Mouse (Mus musculus): ENCODE results near the gene Rom1. TPM values are rescaled to one million over a fixed set of nuclear protein-coding genes. Genes with fewer than 3 reads are reported as not detected.
"Not testable (repeated sequence)": the region's sequence is repeated elsewhere in the genome, so short reads cannot be mapped to it uniquely, and the experiment has no call there.

Rom1 gene
- polyA plus RNA-seq (2015; fragmentation: Nextera tagmentation; extraction: Ambion mirVana) = 4.0 and 4.6 TPM in 2 replicates

- peak within 1 kb of the TSS; percentile 76 for H3K9ac ChIP-seq
- peaks cover 46% of the 10 kb centered on the region for H3K36me3 ChIP-seq
- peaks cover 29% of the 10 kb centered on the region for H3K4me1 ChIP-seq
- H3K4me3 ChIP-seq = peak within 1 kb of the TSS; percentile 84
- peak within 1 kb of the TSS; percentile 74 for H3K4me2 ChIP-seq
- H3K27ac ChIP-seq = peak within 1 kb of the TSS; percentile 88
- no peaks in the 10 kb centered on the region for H3K9me3 ChIP-seq
- no peaks in the 10 kb centered on the region for H3K27me3 ChIP-seq
- under 1% methylated on average over 72 of the region's 74 CpGs for WGBS
- ATAC-seq (ENCODE audit: insufficient number of reproducible peaks, low FRiP score, low TSS enrichment, low read depth) = peak; percentile 75
These were observed at the start of gene Rom1, which contains the start of gene Eml3 for GRCm38 (mm10) chr19:8929224-8930088. TSS of gene Rom1 (minus strand) at chr19:8929356. TSS of gene Eml3 (plus strand) at chr19:8929552.

DNA sequence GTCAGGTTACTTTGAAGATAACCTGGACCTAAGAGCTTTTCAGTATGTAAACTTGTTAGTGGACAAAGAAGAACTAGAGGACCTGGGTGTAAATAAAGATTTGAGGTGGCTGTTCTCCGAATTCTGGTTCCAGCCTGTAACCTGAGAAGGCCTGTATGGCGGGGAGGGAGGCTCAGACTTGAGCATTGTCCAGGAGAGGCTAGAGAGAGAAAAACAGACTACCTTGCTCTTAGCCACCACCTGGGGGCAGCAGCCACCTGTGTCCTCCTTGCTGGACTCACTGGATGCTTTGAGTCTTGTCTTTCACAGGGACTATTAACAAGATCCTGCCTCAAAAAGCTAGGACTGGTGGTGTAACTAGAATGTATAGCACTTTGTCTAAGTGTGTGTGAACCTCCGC, 47.4 kb upstream of the Rom1 start:
- Histone ChIP-seq H3K4me1 (peaks cover 15% of the 10 kb centered on the region), H3K36me3 (peaks cover 91% of the 10 kb centered on the region), H3K27ac (peak overlapping the region; percentile 62), H3K4me3 (no peak overlapping the region), H3K9ac (no peak overlapping the region), H3K27me3 (no peaks in the 10 kb centered on the region), H3K4me2 (no peak overlapping the region), H3K9me3 (no peaks in the 10 kb centered on the region)
- ATAC-seq (ENCODE audit: insufficient number of reproducible peaks, low FRiP score, low TSS enrichment, low read depth) = no peak
- 29% methylated on average over 3 of the region's 3 CpGs for WGBS

- no peak for ATAC-seq (ENCODE audit: insufficient number of reproducible peaks, low FRiP score, low TSS enrichment, low read depth)
- Histone ChIP-seq H3K4me3 (no peak overlapping the region), H3K4me1 (peaks cover 6% of the 10 kb centered on the region), H3K36me3 (peaks cover 95% of the 10 kb centered on the region), H3K9me3 (no peaks in the 10 kb centered on the region), H3K27ac (no peak overlapping the region), H3K4me2 (no peak overlapping the region), H3K27me3 (no peaks in the 10 kb centered on the region), H3K9ac (no peak overlapping the region)
- 95% methylated on average over 2 of the region's 2 CpGs for WGBS
These were observed 46.3 kb upstream of the Rom1 start for GRCm38 (mm10) chr19:8975491-8975890.

DNA sequence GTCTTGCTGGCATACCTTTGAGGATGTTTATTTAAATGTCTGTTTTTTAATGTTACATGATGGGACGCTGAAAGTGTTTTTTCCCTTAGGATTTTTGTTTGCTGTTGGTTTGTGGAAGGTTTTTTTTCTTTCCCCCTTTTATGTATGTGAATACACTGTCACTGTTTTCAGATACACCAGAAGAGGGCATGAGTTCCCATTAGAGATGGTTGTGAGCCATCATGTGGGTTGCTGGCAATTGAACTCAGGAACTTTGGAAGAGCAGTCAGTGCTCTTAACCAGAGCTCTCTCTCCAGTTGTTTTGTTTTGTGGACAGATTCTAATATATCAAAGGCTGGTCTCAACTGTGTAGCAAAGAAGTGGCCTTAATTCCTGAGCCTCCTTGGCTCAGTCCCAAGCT, 45.5 kb upstream of the Rom1 start:
- peaks cover 5% of the 10 kb centered on the region for H3K4me1 ChIP-seq
- H3K36me3 ChIP-seq = peaks cover 97% of the 10 kb centered on the region
- WGBS = 82% methylated on average over 1 of the region's 1 CpGs

DNA sequence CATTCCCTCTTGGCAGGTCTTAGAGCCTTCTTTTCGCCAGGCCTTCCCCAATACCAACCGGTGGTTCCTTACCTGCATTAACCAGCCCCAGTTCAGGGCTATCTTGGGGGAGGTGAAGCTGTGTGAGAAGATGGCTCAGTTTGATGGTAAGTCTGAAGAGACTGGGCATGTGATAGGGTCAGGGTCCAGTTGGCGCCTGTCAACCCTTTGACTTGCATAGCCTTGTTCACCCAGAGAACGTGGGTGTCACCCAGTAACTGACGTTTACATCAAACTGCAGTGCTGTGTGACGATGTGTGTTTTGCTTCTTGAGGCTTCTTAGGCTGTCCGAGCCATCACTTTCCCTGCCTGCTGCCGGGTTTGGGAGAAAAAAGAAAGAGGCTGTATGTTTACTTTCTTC, 43.3 kb upstream of the Rom1 start:
- H3K4me2 ChIP-seq; H3K9me3 ChIP-seq; H3K9ac ChIP-seq; H3K4me3 ChIP-seq; H3K27me3 ChIP-seq; H3K27ac ChIP-seq; ATAC-seq (ENCODE audit: insufficient number of reproducible peaks, low FRiP score, low TSS enrichment, low read depth): not testable (repeated sequence)
- H3K4me1 ChIP-seq = peaks cover 12% of the 10 kb centered on the region
- 89% methylated on average over 8 of the region's 8 CpGs for WGBS
- H3K36me3 ChIP-seq = peaks cover 87% of the 10 kb centered on the region

More for the DNA sequence above, 45.5 kb upstream of the Rom1 start:
- Histone ChIP-seq H3K9ac (no peak overlapping the region), H3K27me3 (no peaks in the 10 kb centered on the region), H3K4me3 (no peak overlapping the region), H3K27ac (no peak overlapping the region), H3K9me3 (no peaks in the 10 kb centered on the region), H3K4me2 (no peak overlapping the region)
- ATAC-seq (ENCODE audit: insufficient number of reproducible peaks, low FRiP score, low TSS enrichment, low read depth) = no peak

GRCm38 (mm10) chr19:8967893-8968292, 38.7 kb upstream of the Rom1 start:
- Histone ChIP-seq H3K4me2 (peak overlapping the region; percentile 61), H3K27ac (peak overlapping the region; percentile 87), H3K9ac (peak overlapping the region; percentile 92), H3K4me1 (peaks cover 17% of the 10 kb centered on the region), H3K27me3 (no peaks in the 10 kb centered on the region), H3K9me3 (no peaks in the 10 kb centered on the region), H3K4me3 (peak overlapping the region; percentile 75), H3K36me3 (peaks cover 71% of the 10 kb centered on the region)
- no peak for ATAC-seq (ENCODE audit: insufficient number of reproducible peaks, low FRiP score, low TSS enrichment, low read depth)
- 4% methylated on average over 9 of the region's 9 CpGs for WGBS

DNA sequence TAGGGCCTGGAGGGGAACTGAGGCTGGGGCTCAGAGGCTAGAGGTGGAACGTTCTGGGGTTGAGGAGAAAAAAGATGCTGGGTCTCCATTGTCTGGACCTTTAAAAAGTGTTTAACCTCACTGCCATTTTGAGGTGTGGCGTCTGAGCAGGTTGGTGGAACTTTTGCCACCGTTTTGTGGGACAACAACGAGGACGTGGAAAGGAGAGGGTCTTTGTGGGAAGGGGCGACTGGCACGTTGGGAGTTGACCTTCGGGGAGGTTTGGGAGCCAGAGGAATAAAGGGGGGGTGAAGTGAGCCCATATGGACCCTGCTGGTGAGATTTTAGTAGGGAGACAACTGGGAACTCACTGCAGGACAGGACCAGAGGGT, 38.2 kb upstream of the Rom1 start:
- Histone ChIP-seq H3K4me3 (peak overlapping the region; percentile 75), H3K4me1 (peaks cover 17% of the 10 kb centered on the region), H3K27me3 (no peaks in the 10 kb centered on the region), H3K4me2 (peak overlapping the region; percentile 61), H3K9me3 (no peaks in the 10 kb centered on the region), H3K9ac (peak overlapping the region; percentile 92), H3K27ac (peak overlapping the region; percentile 87), H3K36me3 (peaks cover 71% of the 10 kb centered on the region)
- WGBS = 0% methylated on average over 8 of the region's 8 CpGs
- ATAC-seq (ENCODE audit: insufficient number of reproducible peaks, low FRiP score, low TSS enrichment, low read depth) = no peak

DNA sequence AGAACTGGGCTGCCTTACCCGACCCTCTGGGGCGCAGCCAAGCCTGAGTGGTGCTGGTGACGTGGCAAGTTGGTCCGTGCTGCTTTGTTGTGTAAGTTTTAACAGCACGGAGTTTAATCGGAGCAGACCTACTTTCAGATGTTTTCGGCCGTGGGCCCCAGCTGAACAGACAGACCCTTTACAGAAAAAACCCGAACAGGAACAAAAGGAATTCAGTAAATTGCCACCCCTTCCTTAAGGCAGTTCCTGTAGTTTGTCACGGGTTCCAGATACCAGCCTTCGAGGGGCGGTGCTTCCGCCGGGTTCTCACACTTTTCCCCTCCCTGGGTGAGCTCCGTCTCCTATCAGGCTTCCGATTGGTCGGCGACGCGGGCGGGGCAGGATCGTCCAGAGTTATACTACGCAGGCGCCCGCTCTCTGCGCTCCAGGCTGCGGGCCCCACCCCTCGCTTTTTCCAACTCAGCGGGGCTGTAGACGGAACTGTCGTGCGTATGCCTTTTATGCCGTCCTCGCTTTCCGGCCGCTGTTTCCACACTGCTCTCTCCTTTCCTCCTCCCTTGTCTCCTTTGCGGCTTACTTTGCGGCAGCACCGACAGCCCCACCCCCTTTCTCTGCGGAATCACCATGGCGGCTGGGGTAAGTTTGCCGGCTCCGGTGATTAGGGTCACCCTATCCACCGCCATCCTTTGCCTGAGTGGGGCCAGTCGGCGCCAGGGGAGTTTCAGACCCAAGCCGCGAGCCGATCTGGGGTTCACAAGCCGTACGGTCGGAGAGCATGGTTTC, 37.6 kb upstream of the Rom1 start, which contains the start of gene Eef1g:
TSS of gene Eef1g (plus strand) at position 452 of the 783 bp plus-strand sequence.
- peak within 1 kb of the TSS; percentile 75 for H3K4me3 ChIP-seq
- peak within 1 kb of the TSS; percentile 92 for H3K9ac ChIP-seq
- H3K9me3 ChIP-seq = no peaks in the 10 kb centered on the region
- peak within 1 kb of the TSS; percentile 61 for H3K4me2 ChIP-seq
- H3K27me3 ChIP-seq = no peaks in the 10 kb centered on the region
- H3K4me1 ChIP-seq = peaks cover 17% of the 10 kb centered on the region
- peak; percentile 100 for ATAC-seq (ENCODE audit: insufficient number of reproducible peaks, low FRiP score, low TSS enrichment, low read depth)
- under 1% methylated on average over 52 of the region's 52 CpGs for WGBS
- H3K27ac ChIP-seq = peak within 1 kb of the TSS; percentile 96
- peaks cover 71% of the 10 kb centered on the region for H3K36me3 ChIP-seq

- ATAC-seq (ENCODE audit: insufficient number of reproducible peaks, low FRiP score, low TSS enrichment, low read depth) = no peak
- H3K27ac ChIP-seq = peak overlapping the region; percentile 96
- no peaks in the 10 kb centered on the region for H3K27me3 ChIP-seq
- H3K4me3 ChIP-seq = peak overlapping the region; percentile 75
- H3K4me2 ChIP-seq = peak overlapping the region; percentile 61
- WGBS = 29% methylated on average over 5 of the region's 5 CpGs
- no peaks in the 10 kb centered on the region for H3K9me3 ChIP-seq
- H3K36me3 ChIP-seq = peaks cover 71% of the 10 kb centered on the region
- peak overlapping the region; percentile 57 for H3K9ac ChIP-seq
- H3K4me1 ChIP-seq = peaks cover 17% of the 10 kb centered on the region
These were observed 37.0 kb upstream of the Rom1 start for GRCm38 (mm10) chr19:8966198-8966589.

DNA sequence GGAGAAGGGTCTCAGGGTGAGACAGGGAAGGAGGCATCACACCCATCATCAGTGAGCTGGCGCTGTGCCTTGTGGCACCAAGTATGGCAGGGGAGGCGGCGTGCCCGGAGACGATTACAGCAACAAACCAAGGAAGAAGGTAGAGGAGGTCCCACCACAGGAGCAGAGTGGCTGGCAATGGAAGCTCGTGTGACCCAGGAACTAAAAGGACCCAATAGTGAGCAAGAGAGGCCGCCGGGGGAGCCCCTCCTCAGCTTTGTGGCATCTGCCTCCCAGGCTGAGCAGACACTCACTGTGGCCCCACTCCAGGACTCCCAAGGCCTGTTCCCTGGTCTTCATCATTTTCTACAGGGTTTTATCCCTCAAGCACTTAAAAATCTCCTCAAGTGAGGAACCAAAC, 36.6 kb upstream of the Rom1 start:
- Histone ChIP-seq H3K36me3 (peaks cover 71% of the 10 kb centered on the region), H3K9me3 (no peaks in the 10 kb centered on the region), H3K4me2 (peak overlapping the region; percentile 61), H3K4me1 (peaks cover 17% of the 10 kb centered on the region), H3K4me3 (peak overlapping the region; percentile 75), H3K27me3 (no peaks in the 10 kb centered on the region), H3K27ac (peak overlapping the region; percentile 96), H3K9ac (peak overlapping the region; percentile 57; the same call in 1 of the 2 replicates)
- 70% methylated on average over 8 of the region's 8 CpGs for WGBS
- ATAC-seq (ENCODE audit: insufficient number of reproducible peaks, low FRiP score, low TSS enrichment, low read depth) = no peak

DNA sequence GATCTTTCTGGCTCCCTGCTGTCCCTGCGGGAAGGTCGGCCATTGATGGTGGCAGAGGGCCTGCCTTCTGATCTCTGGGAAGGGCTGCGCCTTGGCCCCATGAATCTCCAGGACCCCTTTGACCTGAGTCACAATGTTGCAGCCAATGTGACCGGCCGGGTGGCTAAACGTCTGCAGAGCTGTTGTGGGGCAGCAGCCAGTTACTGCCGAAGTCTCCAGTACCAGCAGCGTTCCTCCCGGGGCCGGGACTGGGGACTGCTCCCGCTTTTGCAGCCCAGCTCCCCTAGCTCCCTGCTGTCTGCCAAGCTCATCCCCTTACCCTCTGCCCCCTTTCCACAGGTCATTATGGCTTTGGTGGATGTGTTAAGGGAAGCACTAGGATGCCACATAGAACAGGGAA, 35.9 kb upstream of the Rom1 start:
- Histone ChIP-seq H3K9me3 (no peaks in the 10 kb centered on the region), H3K4me2 (no peak overlapping the region), H3K9ac (no peak overlapping the region), H3K4me1 (peaks cover 17% of the 10 kb centered on the region), H3K4me3 (0 out of 2 replicates have a peak overlapping the region, but pooled peaks have one; percentile 0), H3K27ac (peak overlapping the region; percentile 96; the same call in 1 of the 2 replicates), H3K27me3 (no peaks in the 10 kb centered on the region), H3K36me3 (peaks cover 71% of the 10 kb centered on the region)
- WGBS = 91% methylated on average over 11 of the region's 11 CpGs
- ATAC-seq (ENCODE audit: insufficient number of reproducible peaks, low FRiP score, low TSS enrichment, low read depth) = no peak

DNA sequence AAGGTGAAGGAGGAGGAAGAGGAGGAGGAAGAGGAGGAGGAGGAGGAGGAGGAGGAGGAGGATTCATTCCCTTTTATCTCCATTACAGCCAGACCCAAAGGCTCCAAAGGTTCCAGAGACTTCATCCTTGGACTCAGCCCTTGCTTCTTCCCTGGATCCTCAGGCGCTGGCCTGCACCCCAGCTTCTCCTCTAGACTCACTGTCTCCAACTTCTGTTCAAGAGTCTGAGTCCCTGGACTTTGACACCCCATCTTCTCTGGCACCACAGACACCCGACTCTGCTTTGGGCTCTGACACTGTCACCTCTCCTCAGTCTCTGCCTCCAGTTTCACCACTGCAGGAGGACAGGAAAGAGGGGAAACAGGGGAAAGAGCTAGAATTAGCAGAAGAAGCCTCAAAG, 33.1 kb upstream of the Rom1 start:
- H3K4me1 ChIP-seq = peaks cover 9% of the 10 kb centered on the region
- H3K9me3 ChIP-seq = no peaks in the 10 kb centered on the region
- no peak for ATAC-seq (ENCODE audit: insufficient number of reproducible peaks, low FRiP score, low TSS enrichment, low read depth)
- no peak overlapping the region for H3K4me3 ChIP-seq
- no peaks in the 10 kb centered on the region for H3K27me3 ChIP-seq
- H3K27ac ChIP-seq = no peak overlapping the region
- H3K36me3 ChIP-seq = peaks cover 80% of the 10 kb centered on the region
- H3K4me2 ChIP-seq = no peak overlapping the region
- WGBS = 93% methylated on average over 2 of the region's 2 CpGs
- no peak overlapping the region for H3K9ac ChIP-seq

Data from limb, embryonic 15.5 days (tissue).